Mouse (Mus musculus) G1E-ER4 (cell line): ENCODE data around the gene Tm9sf3. TPM values are rescaled to one million over a fixed set of nuclear protein-coding genes. Genes with fewer than 3 reads are reported as not detected.

Source experiments
- GATA1 ChIP-seq: IDR thresholded peaks from one replicate; pipeline ENCODE4 v1.8.0; 2012; ENCODE audit warnings: low read length, inconsistent platforms
- polyA plus RNA-seq: library from polyadenylated mRNA; stranded (reverse); fragments of >175 nt; gene quantifications from 2 replicates; pipeline ENCODE4 v1.2.3, GENCODE M21; 2012

Tm9sf3 gene
- polyA plus RNA-seq, 1 experiment: 58.6 TPM

DNA sequence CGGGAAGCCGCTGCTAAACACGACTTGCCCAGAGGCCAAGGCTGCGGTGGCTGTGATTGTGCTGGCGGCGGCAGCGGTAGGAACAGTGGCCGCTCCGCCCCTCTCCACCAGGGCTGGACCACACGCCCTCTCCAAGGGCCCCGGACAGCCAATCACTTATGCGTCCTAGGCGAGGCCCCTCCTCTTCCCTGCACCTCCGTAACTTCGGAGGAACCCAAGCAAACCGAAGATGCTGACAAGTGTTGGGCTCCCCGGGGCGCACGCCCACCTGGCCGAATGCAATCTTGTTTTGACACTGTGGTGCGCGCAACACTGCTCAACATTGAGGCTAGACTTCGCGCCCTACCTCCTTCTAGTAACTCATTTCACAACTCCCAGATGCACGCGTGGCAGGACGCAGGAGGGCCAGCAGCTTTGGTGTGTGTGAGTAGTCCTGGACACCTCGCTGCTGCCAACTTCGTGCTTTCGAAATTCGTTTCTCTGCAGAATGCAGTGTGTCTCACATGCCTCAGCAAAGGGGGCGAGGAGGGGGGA, 56.9 kb downstream of the Tm9sf3 start, which contains the start of gene Tll2:
Gene Tll2 (minus strand): TSS at position 25 of the 534 bp plus-strand sequence.
- TF ChIP-seq GATA1: no peak

DNA sequence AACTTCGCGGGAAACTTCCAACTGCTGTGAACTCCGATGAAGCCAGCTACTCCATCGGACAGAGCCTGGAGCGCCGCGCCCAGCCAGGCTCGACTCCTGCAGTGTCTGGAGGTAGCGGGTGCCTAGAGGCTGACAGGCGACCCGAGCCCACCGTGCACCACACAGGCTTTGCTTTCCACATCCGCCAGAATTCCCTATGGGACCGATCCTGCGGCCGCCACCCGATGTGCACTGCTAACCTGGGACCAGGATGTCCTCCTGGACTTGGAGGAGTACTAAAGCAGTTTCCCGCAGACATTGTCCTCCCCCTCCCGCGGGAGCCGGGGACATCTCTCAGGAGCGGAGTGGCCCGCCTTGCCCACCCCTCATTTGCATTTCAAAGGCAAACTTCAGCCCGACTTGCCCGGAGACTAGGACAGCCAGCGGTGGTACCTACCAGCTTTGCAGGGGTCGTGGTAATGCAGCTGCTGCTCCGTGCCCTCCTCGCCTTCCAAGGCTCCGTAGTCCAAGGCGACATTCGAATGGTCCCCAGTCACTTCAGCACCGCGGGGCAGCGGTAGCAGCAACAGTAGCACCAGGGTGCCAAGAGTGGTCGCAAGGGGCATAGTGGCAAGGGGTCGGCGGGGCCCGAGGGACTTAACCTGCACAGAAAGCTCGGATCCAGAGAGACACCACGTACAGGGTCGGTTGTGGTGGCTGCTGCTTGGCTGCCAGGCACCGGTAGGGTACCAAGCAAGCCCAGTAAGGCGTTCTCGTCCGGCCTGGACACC, 57.6 kb downstream of the Tm9sf3 start:
- TF ChIP-seq GATA1: no peak

DNA sequence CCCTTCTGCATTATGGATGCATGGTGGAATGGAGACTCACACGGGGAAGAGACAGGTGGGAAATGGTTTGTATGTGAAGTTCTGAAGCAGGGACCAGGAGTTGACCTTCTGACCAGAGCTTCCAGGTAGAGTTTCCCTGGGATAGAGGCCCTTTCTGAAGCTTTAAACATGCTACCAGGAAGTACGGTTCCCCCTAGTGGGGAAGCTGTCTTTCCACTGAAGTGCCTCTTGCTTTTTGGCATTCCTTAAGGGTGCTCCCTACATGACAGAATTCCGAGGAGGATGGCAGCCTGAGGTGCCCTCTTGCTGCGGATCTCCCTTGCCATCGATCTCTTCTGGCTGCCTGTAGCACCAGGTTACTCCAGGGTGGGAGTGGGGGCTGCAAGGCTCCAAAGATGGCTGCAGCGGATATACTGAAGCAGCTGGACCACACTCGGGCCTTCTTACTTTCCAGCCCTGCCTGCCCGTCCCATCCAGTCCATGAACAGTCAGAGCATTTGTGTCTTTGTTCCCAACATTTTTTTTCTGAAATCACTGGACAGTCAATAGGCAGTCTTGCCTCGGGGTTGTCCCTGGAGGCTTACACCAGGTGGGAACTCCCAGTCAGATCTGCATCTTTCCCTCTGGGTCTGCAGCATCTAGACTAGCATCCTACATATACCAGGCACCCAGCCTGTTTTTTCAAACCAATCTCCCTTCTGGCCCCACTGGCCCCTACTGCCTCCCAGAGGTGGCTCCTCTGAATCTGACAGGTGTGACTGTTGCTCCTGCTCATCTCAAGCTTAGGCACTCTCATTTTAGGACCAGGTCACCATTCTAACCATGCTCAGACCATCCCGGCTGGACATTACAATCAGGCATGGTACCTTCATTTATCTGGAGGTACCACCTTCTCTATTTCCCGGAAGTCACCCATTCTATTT, 59.4 kb downstream of the Tm9sf3 start:
- TF ChIP-seq GATA1: no peak

DNA sequence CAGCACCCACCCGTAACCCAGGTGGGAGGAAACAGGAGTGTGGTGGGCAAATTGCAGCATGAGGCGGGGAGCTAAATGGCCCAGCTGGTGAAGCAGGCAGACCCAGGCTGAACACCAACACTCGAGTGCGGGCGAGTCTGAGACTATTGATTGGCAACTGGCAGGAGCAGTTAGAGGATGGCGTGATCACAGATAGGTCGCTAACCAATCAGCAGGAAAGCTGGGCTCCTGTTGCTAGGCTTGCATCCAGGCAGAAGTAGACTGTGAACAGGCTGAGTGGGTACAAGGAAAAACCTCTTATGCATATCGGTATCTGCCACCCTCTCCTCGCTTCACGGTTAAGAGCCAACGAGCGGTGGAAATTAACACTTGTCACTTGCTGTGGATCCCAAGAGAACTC, 66.2 kb downstream of the Tm9sf3 start:
- no peak for TF ChIP-seq GATA1

DNA sequence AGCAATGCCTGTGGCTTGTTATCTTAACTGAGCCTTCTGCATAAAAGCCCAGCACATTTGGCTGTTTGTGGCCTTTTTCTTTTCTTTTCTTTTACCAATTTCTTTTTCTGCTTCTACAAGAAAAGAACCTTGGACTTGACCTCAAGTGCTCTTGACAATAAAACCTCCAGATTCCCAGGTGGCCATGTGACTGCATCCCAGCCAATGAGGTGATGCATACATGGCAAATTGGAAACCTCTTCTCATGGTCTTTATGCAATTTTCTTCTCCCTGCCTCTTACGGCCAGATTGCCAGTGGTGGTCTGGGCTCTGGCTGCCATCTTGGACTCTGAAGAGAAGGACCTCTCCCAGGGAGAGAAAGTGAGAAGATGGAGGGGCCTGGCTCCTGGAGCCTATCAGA, 70.4 kb downstream of the Tm9sf3 start:
- TF ChIP-seq GATA1: no peak

DNA sequence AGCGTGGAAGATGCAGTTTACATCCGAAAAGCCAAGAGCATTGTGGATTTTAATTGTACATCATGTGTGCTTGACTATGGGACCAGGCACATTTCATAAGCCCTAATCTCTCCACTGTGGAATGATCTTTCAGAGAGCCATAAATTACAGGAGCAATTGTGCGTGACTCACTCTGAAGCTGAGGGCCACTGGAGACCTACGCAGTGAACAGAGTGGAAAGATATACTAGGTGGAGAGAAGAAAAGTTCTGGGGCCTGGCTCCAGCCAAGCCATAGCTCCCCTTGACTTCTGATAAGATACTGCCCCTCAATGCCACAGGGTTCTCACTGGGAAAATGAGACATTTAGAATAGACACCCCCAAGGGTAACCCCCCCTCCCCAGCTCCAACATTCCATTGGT, 70.8 kb downstream of the Tm9sf3 start:
- no peak for TF ChIP-seq GATA1

DNA sequence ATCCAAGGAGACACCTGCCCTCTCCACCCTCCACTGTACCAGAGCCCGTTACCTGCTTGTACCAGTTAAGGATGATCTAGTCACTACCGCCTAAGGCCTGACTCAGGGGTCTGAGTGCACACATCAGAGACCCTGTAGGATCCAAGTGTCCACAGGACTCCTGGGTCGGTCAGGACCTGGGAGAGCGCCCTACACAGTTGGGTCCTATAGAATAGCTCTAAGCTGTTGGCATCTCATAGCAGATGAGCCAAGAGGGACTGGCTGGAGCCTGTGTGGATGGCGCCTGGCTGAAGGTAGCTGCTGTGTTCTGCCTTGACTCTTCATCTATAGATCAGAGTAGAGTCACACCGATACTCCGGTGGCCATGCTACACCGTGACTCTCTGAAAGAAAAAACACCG, 72.1 kb downstream of the Tm9sf3 start:
- TF ChIP-seq GATA1: no peak

DNA sequence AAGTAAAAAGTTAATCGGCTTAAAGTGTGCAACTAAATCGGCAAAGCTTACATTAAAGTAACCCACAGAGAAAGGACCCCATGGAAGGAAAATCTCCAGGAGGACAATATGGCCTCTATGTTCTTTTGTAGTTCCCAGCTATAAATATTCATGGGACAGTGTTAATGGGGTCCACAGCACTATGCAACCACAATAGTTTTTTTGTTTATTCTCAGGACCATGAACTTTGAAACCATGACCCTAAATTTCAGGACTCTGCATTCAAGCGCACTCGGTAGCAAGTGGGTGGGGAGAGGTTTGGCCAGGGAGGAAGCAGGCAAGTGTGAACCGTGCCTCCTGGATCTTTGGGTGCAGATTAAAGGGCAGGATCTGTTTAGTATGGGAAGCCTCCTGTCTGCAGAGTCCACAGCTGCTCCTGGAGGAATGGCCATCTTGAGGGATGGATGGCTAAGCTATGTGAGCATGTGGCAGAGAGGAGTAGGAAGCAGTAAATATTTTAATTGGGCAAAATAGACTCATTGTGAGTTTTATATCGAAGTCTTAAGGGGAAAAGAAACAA, 72.8 kb downstream of the Tm9sf3 start:
- TF ChIP-seq GATA1: no peak

DNA sequence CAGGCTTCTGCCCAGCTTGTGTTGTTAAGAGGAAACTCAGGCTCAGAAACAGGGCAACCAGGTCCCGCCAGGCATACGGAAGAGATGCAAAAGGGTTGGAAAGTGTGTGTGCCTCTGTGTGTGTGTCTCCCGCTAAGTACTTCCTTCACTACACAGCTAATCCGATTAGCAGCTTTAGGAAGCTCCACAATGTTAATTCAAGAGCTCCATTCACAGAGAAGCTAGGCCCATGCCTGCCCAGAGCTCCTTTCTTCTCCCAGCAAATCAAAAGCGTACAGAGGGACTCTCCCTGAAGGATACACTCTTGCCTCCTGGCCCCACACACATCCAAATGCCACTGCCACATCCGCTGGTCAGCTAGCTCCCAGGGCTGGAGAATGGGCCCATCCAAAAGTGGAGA, 86.5 kb downstream of the Tm9sf3 start:
- no peak for TF ChIP-seq GATA1

DNA sequence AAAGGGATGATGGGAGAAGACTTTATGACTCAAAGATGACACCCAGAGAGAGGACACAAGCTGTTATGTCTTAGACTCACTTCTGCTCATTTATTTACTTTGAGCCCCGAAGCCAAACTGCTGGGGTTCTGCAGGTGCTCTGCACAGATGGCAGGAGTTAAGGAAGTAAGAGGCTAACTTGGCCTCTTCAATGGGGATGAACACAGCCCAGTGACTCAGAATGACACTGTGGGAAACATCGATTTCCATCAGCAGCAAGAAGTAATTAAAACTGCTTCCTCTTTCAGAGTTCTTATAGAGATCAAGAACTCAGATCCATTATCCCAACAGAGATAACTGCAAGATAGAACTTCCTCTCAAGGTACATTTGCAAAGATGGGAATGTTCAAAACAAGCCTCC, 86.9 kb downstream of the Tm9sf3 start:
- no peak for TF ChIP-seq GATA1

DNA sequence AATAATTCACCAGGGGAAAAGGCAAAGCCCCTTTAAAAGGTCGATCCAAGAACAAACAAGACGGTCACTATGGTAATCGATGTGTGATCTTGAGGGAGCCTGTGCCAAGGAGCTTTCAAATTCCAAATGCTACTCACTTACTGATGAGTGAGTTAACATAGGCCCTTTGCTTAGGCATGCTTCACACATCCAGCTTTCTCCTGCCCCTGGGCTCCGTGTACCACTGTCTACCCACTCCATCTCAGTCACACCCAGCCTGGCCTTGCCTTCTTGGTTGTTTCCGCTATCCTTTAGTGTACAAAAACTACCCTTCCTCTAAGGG, 97.9 kb downstream of the Tm9sf3 start:
- no peak for TF ChIP-seq GATA1

DNA sequence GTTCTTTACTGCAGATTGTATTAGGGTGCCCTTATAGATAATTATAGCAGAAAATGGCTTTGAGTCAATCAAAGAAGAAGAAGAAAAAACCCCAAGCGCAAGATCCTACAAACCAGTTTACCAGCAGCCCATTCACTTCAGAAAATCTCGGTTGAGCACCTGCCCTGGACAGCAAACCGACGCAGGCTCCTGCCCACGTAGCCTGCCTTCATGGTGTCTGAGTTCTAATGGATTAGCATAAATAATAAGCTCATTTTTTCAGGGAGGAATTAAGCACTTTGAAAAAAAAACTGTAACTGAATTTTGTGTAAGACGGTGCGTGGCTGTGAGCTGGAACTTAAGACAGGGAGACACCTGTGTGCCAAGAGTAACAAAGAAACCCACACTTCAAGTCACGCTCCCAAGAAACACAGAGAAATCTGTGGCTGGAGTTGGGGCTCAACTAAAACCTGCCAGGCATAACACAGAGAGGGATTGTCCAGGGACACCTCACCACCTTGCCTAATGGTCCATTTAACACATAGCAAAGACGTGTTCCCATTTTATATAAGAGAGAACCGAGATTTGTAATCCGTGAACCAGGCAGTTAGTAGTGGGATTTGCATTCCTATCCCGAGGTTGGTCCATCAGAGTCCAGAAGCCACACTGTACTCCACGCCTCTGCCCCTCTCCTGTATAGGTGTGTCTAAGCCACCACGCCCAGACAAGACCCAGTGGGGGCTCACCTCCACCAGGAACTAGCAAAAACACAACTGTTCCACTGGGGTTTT, 98.5 kb downstream of the Tm9sf3 start:
- TF ChIP-seq GATA1: no peak

DNA sequence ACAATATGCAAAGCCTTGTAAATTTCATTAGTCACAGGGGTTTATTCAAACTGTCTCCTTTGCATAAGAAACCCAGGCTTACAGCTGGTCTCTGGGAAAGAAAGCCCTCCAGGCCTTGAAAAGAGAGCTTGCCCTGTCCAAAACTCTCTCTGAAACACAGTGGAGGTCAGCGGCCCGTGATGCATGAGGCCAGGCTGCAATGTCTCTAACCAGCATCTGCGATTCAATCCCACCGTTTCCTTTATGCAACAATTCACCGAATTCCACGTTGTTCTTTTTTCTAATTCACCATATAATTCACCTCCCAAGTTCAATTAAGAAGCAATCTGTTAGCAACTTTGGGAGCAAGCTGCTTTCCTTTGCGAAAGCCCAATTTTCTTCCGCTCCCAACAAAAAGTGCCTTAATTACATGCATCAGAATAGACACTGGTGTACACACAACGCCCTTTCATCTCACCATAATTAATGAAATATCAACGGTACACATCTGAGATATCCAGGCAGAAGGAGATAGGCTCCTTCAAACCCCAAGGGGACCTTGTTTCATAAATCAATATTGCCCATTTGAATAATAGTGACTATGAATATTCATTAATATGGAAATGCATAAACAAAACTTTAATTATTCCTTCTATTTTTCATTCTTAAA, 99.2 kb downstream of the Tm9sf3 start:
- no peak for TF ChIP-seq GATA1

Other genes with a start within 250 kb of the Tm9sf3 start
- not detected in 2 replicates for gene Dntt, start 234.7 kb downstream of the Tm9sf3 start, polyA plus RNA-seq
- not detected in 2 replicates for gene Opalin, start 186.9 kb downstream of the Tm9sf3 start, polyA plus RNA-seq
- gene Tll2, start 57.2 kb downstream of the Tm9sf3 start, polyA plus RNA-seq: not detected in 2 replicates
- 0.02 TPM in 2 replicates for gene Pik3ap1, start 121.1 kb upstream of the Tm9sf3 start, polyA plus RNA-seq
- 2.8 TPM in 2 replicates for gene Lcor, start 218.6 kb upstream of the Tm9sf3 start, polyA plus RNA-seq